Mouse (Mus musculus): ENCODE results near the gene Hrasls5.
A peak's percentile ranks its signal among the peaks of the same experiment; 100 is the strongest.

Gene Hrasls5

GRCm38 (mm10) chr19:7606801-7607689 is 5.3 kb upstream of the Hrasls5 start, which contains the start of gene Lgals12:
TSS of gene Lgals12 (minus strand) at chr19:7607193.
- DNase-seq (ENCODE audit: extremely low spot score, low read depth, low spot score): no peak

- no peak for DNase-seq (ENCODE audit: extremely low spot score, low read depth, low spot score)
Measured at GRCm38 (mm10) chr19:7607690-7608201, 4.6 kb upstream of the Hrasls5 start.

GRCm38 (mm10) chr19:7613151-7613550 is 810 bp downstream of the Hrasls5 start:
- DNase-seq (ENCODE audit: extremely low spot score, low read depth, low spot score): no peak

- DNase-seq (ENCODE audit: extremely low spot score, low read depth, low spot score): no peak
Measured at GRCm38 (mm10) chr19:7616231-7616930, 4.0 kb downstream of the Hrasls5 start.

GRCm38 (mm10) chr19:7617085-7617484 is 4.7 kb downstream of the Hrasls5 start:
- DNase-seq (ENCODE audit: extremely low spot score, low read depth, low spot score): no peak

GRCm38 (mm10) chr19:7617696-7618095 is 5.4 kb downstream of the Hrasls5 start:
- peak; percentile 47 for DNase-seq (ENCODE audit: extremely low spot score, low read depth, low spot score)

GRCm38 (mm10) chr19:7633021-7633420 is 20.7 kb downstream of the Hrasls5 start:
- DNase-seq (ENCODE audit: extremely low spot score, low read depth, low spot score): no peak

GRCm38 (mm10) chr19:7633786-7634185 is 21.4 kb downstream of the Hrasls5 start:
- no peak for DNase-seq (ENCODE audit: extremely low spot score, low read depth, low spot score)

GRCm38 (mm10) chr19:7648913-7649666 is 36.7 kb downstream of the Hrasls5 start:
- DNase-seq (ENCODE audit: extremely low spot score, low read depth, low spot score): no peak

GRCm38 (mm10) chr19:7672033-7672432 is 59.7 kb downstream of the Hrasls5 start:
- no peak for DNase-seq (ENCODE audit: extremely low spot score, low read depth, low spot score)

- no peak for DNase-seq (ENCODE audit: extremely low spot score, low read depth, low spot score)
Measured at GRCm38 (mm10) chr19:7687988-7688387, 75.6 kb downstream of the Hrasls5 start.

Data from hindlimb bud, embryonic 11.5 days (tissue).